Mouse (Mus musculus): ENCODE measurements around the gene Tbc1d21. TPM values are rescaled to one million over a fixed set of nuclear protein-coding genes. Genes with fewer than 3 reads are reported as not detected.

Gene Tbc1d21
- polyA plus RNA-seq (2015; fragmentation: Illumina TruSeq; extraction: RNeasy Lipid Tissue Mini Kit (QIAGEN cat#74804); ENCODE audit: insufficient read depth, low replicate concordance): not detected

GRCm38 (mm10) chr9:58370355-58370754 is at the start of gene Tbc1d21:
TSS of gene Tbc1d21 (minus strand) at chr9:58370455.

GRCm38 (mm10) chr9:58312944-58313359 is 57.3 kb downstream of the Tbc1d21 start, which contains the start of gene Loxl1:
TSS of gene Loxl1 (minus strand) at chr9:58313186.

Other genes with a start within 250 kb of the Tbc1d21 start
- gene Islr, start 166.1 kb downstream of the Tbc1d21 start, polyA plus RNA-seq (2015; fragmentation: Illumina TruSeq; extraction: RNeasy Lipid Tissue Mini Kit (QIAGEN cat#74804); ENCODE audit: insufficient read depth, low replicate concordance): 7.7 TPM
- 0.07 TPM for gene Islr2, start 166.1 kb downstream of the Tbc1d21 start, polyA plus RNA-seq (2015; fragmentation: Illumina TruSeq; extraction: RNeasy Lipid Tissue Mini Kit (QIAGEN cat#74804); ENCODE audit: insufficient read depth, low replicate concordance)
- 74.8 TPM for gene Pml, start 120.7 kb downstream of the Tbc1d21 start, polyA plus RNA-seq (2015; fragmentation: Illumina TruSeq; extraction: RNeasy Lipid Tissue Mini Kit (QIAGEN cat#74804); ENCODE audit: insufficient read depth, low replicate concordance)
- 42.4 TPM for gene Stoml1, start 117.3 kb downstream of the Tbc1d21 start, polyA plus RNA-seq (2015; fragmentation: Illumina TruSeq; extraction: RNeasy Lipid Tissue Mini Kit (QIAGEN cat#74804); ENCODE audit: insufficient read depth, low replicate concordance)
- 3.0 TPM for gene Loxl1, start 57.3 kb downstream of the Tbc1d21 start, polyA plus RNA-seq (2015; fragmentation: Illumina TruSeq; extraction: RNeasy Lipid Tissue Mini Kit (QIAGEN cat#74804); ENCODE audit: insufficient read depth, low replicate concordance)
- gene Insyn1, start 118.1 kb upstream of the Tbc1d21 start, polyA plus RNA-seq (2015; fragmentation: Illumina TruSeq; extraction: RNeasy Lipid Tissue Mini Kit (QIAGEN cat#74804); ENCODE audit: insufficient read depth, low replicate concordance): 0.30 TPM
- gene Cd276, start 185.0 kb upstream of the Tbc1d21 start, polyA plus RNA-seq (2015; fragmentation: Illumina TruSeq; extraction: RNeasy Lipid Tissue Mini Kit (QIAGEN cat#74804); ENCODE audit: insufficient read depth, low replicate concordance): 2.1 TPM
- gene Nptn, start 211.8 kb upstream of the Tbc1d21 start, polyA plus RNA-seq (2015; fragmentation: Illumina TruSeq; extraction: RNeasy Lipid Tissue Mini Kit (QIAGEN cat#74804); ENCODE audit: insufficient read depth, low replicate concordance): 288 TPM